ENCODE assay signal across 8 mouse cellular contexts in the genomic region with DNA sequence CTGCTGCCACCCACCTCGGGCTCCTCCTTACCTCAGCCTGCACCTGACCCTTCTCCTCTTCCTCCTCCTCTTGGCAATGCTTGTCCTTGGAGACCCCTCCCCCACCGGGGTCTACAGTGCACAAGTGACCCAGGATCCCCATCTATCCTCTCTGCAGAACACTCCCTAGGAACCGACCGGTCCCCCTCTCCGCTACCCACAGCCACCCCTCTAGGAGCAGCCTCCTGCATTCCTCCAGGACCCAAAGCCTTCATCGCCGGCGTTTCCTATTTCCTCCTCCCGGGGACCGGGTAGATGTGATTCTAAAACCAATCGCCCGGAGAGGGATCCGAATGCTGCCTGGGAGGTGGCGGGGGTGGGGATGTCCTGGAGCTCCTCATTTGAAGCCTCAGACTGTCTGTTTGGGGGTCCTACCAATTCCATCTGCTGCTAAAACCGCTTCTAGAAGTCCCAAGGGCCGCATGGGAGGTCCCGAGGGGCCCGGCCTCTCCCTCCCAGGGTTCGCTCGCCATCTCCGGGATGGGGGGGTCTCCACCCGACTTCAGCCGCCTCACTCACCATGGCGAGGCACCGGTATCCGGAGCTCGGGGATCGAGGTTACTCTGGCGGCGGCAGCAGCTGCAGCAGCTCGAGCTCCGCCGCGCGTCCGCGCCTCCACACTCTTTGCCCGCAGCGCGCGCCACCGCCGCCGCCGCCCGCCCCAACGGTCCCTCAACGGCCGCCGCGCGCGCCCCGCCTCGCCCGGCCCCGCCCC. TPM values are rescaled to one million over a fixed set of nuclear protein-coding genes. Genes with fewer than 3 reads are reported as not detected.
DNase-seq lines count a peak whose midpoint lies in the region; ATAC-seq and TF ChIP-seq lines count a peak whose summit lies in the region.

No protein-coding gene starts in this region.

- H3K4me2 ChIP-seq in forebrain, embryonic 13.5 days: peak overlapping the region; percentile 95
- H3K4me2 ChIP-seq in midbrain, embryonic 14.5 days (ENCODE audit: low read length): peak overlapping the region; percentile 98

- H3K36me3 ChIP-seq in forebrain, embryonic 13.5 days (ENCODE audit: poor library complexity, severe bottlenecking): peaks cover 18% of the 10 kb centered on the region
- H3K36me3 ChIP-seq in midbrain, embryonic 14.5 days (ENCODE audit: control insufficient read depth, insufficient read depth, low read length): peaks cover 23% of the 10 kb centered on the region

- TF ChIP-seq POLR2A in lung, adult 2 months (IDR thresholded peaks at IDR 0.05; ENCODE audit: borderline replicate concordance, extremely low read depth, low read depth, low read length): peak; percentile 53; the same call in 1 of the 2 replicates

- H3K27ac ChIP-seq in forebrain, embryonic 13.5 days: peak overlapping the region; percentile 96
- H3K27ac ChIP-seq in midbrain, embryonic 14.5 days (replicated peaks; ENCODE audit: low read depth, low read length): peak overlapping the region; percentile 93

- peak; percentile 6 for ATAC-seq in forebrain, embryonic 13.5 days
- ATAC-seq in midbrain, embryonic 14.5 days (ENCODE audit: low FRiP score, low TSS enrichment): no peak

- no peaks in the 10 kb centered on the region for H3K9me3 ChIP-seq in forebrain, embryonic 13.5 days (replicated peaks)
- no peaks in the 10 kb centered on the region for H3K9me3 ChIP-seq in midbrain, embryonic 14.5 days (ENCODE audit: control insufficient read depth, low read length)

- H3K4me1 ChIP-seq in lung, adult 2 months (ENCODE audit: control insufficient read depth, insufficient read depth, low read length): peaks cover 17% of the 10 kb centered on the region
- peaks cover 48% of the 10 kb centered on the region for H3K4me1 ChIP-seq in forebrain, embryonic 13.5 days
- H3K4me1 ChIP-seq in midbrain, embryonic 14.5 days (ENCODE audit: control insufficient read depth, insufficient read depth, low read length): peaks cover 32% of the 10 kb centered on the region

- no peak for TF ChIP-seq CTCF in lung, adult 2 months (IDR thresholded peaks at IDR 0.05; ENCODE audit: insufficient read depth, low read length)

- WGBS in lung, adult 2 months: under 1% methylated on average over 56 of the region's 57 CpGs
- WGBS in forebrain, embryonic 13.5 days: under 1% methylated on average over 57 of the region's 57 CpGs
- under 1% methylated on average over 57 of the region's 57 CpGs for WGBS in midbrain, embryonic 14.5 days

- no peak for DNase-seq in lung, adult 2 months
- no peak for DNase-seq in lung, postnatal 14 days
- DNase-seq in cerebellum, adult 11 months: peak; percentile 66
- DNase-seq in layer of hippocampus, adult 9-11 months: peak; percentile 67
- DNase-seq in midbrain, embryonic 14.5 days: no peak
- DNase-seq in right cerebral cortex, postnatal 36 days (ENCODE audit: low spot score in 2 of 2): no peak
- no peak for DNase-seq in right cerebral cortex, adult 2 months (ENCODE audit: low spot score in 2 of 2)

- H3K9ac ChIP-seq in forebrain, embryonic 13.5 days: peak overlapping the region; percentile 97
- H3K9ac ChIP-seq in midbrain, embryonic 14.5 days (replicated peaks; ENCODE audit: low read length): peak overlapping the region; percentile 98

- H3K4me3 ChIP-seq in lung, adult 2 months (replicated peaks; ENCODE audit: extremely low read depth, low read depth, low read length): peak overlapping the region; percentile 79
- H3K4me3 ChIP-seq in forebrain, embryonic 13.5 days: peak overlapping the region; percentile 86
- peak overlapping the region; percentile 96 for H3K4me3 ChIP-seq in midbrain, embryonic 14.5 days (replicated peaks; ENCODE audit: low read depth, low read length)

- H3K27me3 ChIP-seq in forebrain, embryonic 13.5 days: no peaks in the 10 kb centered on the region
- H3K27me3 ChIP-seq in midbrain, embryonic 14.5 days (ENCODE audit: control insufficient read depth, insufficient read depth, low read length): no peaks in the 10 kb centered on the region

RNA-seq across cellular contexts. Expression of gene Calm3, which starts 0.5 kb away (rescaled TPM):
- 279 and 310 TPM in 2 replicates for polyA plus RNA-seq in lung, adult 2 months (2012; rRNA removed)
- 271 and 296 TPM in 2 replicates for polyA plus RNA-seq in forebrain, embryonic 13.5 days (2015; fragmentation: Nextera tagmentation; extraction: Ambion mirVana)
- 494 and 652 TPM in 2 replicates for polyA plus RNA-seq in midbrain, embryonic 14.5 days (2014; fragmentation: Nextera tagmentation; extraction: Ambion mirVana)

RNA-seq across cellular contexts. Expression of gene Ptgir, which starts 17.2 kb away (rescaled TPM):
- polyA plus RNA-seq in lung, adult 2 months (2012; rRNA removed): 9.8 and 10.4 TPM in 2 replicates
- polyA plus RNA-seq in forebrain, embryonic 13.5 days (2015; fragmentation: Nextera tagmentation; extraction: Ambion mirVana): 0.14 and 0.37 TPM in 2 replicates
- 0.16 and 0.30 TPM in 2 replicates for polyA plus RNA-seq in midbrain, embryonic 14.5 days (2014; fragmentation: Nextera tagmentation; extraction: Ambion mirVana)

RNA-seq across cellular contexts. Expression of gene Pnmal2, which starts 21.0 kb away (rescaled TPM):
- polyA plus RNA-seq in lung, adult 2 months (2012; rRNA removed): 2.0 and 3.2 TPM in 2 replicates
- polyA plus RNA-seq in forebrain, embryonic 13.5 days (2015; fragmentation: Nextera tagmentation; extraction: Ambion mirVana): 59.5 and 78.0 TPM in 2 replicates
- polyA plus RNA-seq in midbrain, embryonic 14.5 days (2014; fragmentation: Nextera tagmentation; extraction: Ambion mirVana): 115 and 116 TPM in 2 replicates

RNA-seq across cellular contexts. Expression of gene Gng8, which starts 31.9 kb away (rescaled TPM):
- polyA plus RNA-seq in lung, adult 2 months (2012; rRNA removed): 12.5 and 27.7 TPM in 2 replicates
- polyA plus RNA-seq in forebrain, embryonic 13.5 days (2015; fragmentation: Nextera tagmentation; extraction: Ambion mirVana): 9.2 and 18.2 TPM in 2 replicates
- polyA plus RNA-seq in midbrain, embryonic 14.5 days (2014; fragmentation: Nextera tagmentation; extraction: Ambion mirVana): 11.7 and 17.2 TPM in 2 replicates

RNA-seq across cellular contexts. Expression of gene Pnmal1, which starts 36.0 kb away (rescaled TPM):
- not detected in 2 replicates for polyA plus RNA-seq in lung, adult 2 months (2012; rRNA removed)
- 37.0 and 40.8 TPM in 2 replicates for polyA plus RNA-seq in forebrain, embryonic 13.5 days (2015; fragmentation: Nextera tagmentation; extraction: Ambion mirVana)
- polyA plus RNA-seq in midbrain, embryonic 14.5 days (2014; fragmentation: Nextera tagmentation; extraction: Ambion mirVana): 60.8 and 69.8 TPM in 2 replicates

Comparison
In these comparisons a context has a peak if more than half of its experiments do, and no peak if none do; other contexts are left out.
1. DNase-seq: peak in cerebellum, adult 11 months (single experiment) and layer of hippocampus, adult 9-11 months (single experiment); none in lung, adult 2 months (single experiment), lung, postnatal 14 days (single experiment), midbrain, embryonic 14.5 days (single experiment), right cerebral cortex, postnatal 36 days (0 of 2) and right cerebral cortex, adult 2 months (0 of 2).
2. RNA of gene Pnmal2, which starts 21.0 kb away (polyA plus RNA-seq): 115 to 116 TPM in midbrain, embryonic 14.5 days and 59.5 to 78.0 TPM in forebrain, embryonic 13.5 days; 2.0 to 3.2 TPM in lung, adult 2 months; every median in the first group is over 10 times any median in the second.
3. Peak in every context shown above with its lines, with median percentiles within 50 percentile points of each other: H3K4me3 ChIP-seq.